8 mouse cellular contexts compared by ENCODE assay signal in genomic region chr6:4505158-4505997, GRCm38 (mm10). TPM values are rescaled to one million over a fixed set of nuclear protein-coding genes. Genes with fewer than 3 reads are reported as not detected.
DNase-seq lines count a peak whose midpoint lies in the region; ATAC-seq and TF ChIP-seq lines count a peak whose summit lies in the region.

No protein-coding gene starts in this region.

- no peaks in the 10 kb centered on the region; the same call in 1 of the 2 replicates for H3K27me3 ChIP-seq in cerebellum, adult 2 months (ENCODE audit: control insufficient read depth, insufficient read depth, low read length)
- peaks cover 6% of the 10 kb centered on the region; the same call in 1 of the 2 replicates for H3K27me3 ChIP-seq in forebrain, embryonic 11.5 days (ENCODE audit: control insufficient read depth, insufficient read depth, low read length)

- no peaks in the 10 kb centered on the region for H3K9me3 ChIP-seq in forebrain, embryonic 11.5 days (ENCODE audit: control insufficient read depth, low read length)

- TF ChIP-seq CTCF in cerebellum, adult 2 months (IDR thresholded peaks at IDR 0.05; ENCODE audit: borderline replicate concordance, insufficient read depth, low read depth, low read length) = no peak

- H3K27ac ChIP-seq in cerebellum, adult 2 months (ENCODE audit: insufficient read depth, low read length) = no peak overlapping the region
- H3K27ac ChIP-seq in forebrain, embryonic 11.5 days (ENCODE audit: low read depth, low read length) = no peak overlapping the region

- peak; percentile 81 for ATAC-seq in forebrain, embryonic 11.5 days (replicated peaks; ENCODE audit: low FRiP score)
- no peak for ATAC-seq in erythroblast, adult 5-6 weeks (replicated peaks; ENCODE audit: low FRiP score, poor library complexity, severe bottlenecking)

- peak overlapping the region; percentile 7 for H3K4me3 ChIP-seq in cerebellum, adult 2 months (replicated peaks; ENCODE audit: insufficient read depth, low read depth, low read length)
- H3K4me3 ChIP-seq in forebrain, embryonic 11.5 days (ENCODE audit: low read depth, low read length) = peak overlapping the region; percentile 37

- H3K4me1 ChIP-seq in cerebellum, adult 2 months (ENCODE audit: control insufficient read depth, insufficient read depth, low read length) = no peaks in the 10 kb centered on the region
- H3K4me1 ChIP-seq in forebrain, embryonic 11.5 days (replicated peaks; ENCODE audit: control insufficient read depth, insufficient read depth, low read length) = no peaks in the 10 kb centered on the region

- H3K9ac ChIP-seq in forebrain, embryonic 11.5 days (ENCODE audit: low read length) = peak overlapping the region; percentile 48; the same call in 1 of the 2 replicates

- 2% methylated on average over 31 of the region's 31 CpGs for WGBS in cerebellum, adult 2 months
- under 1% methylated on average over 31 of the region's 31 CpGs for WGBS in forebrain, embryonic 11.5 days

- H3K4me2 ChIP-seq in forebrain, embryonic 11.5 days (ENCODE audit: low read depth, low read length, severe bottlenecking) = peak overlapping the region; percentile 73

- TF ChIP-seq POLR2A in cerebellum, adult 2 months (IDR thresholded peaks at IDR 0.05; ENCODE audit: borderline replicate concordance, insufficient read depth, low read length) = no peak

- H3K36me3 ChIP-seq in forebrain, embryonic 11.5 days (ENCODE audit: control insufficient read depth, insufficient read depth, low read length) = no peaks in the 10 kb centered on the region

- intact Hi-C loops in heart, postnatal 10 days (cut with DNase I) = loop anchor here (10.0 kb wide), 1 partner anchor 591 kb away; no protein-coding TSS in a partner anchor

- DNase-seq in cerebellum, adult 2 months = peak in 1 of 2 experiments; percentile 4
- DNase-seq in cerebellum, adult 8-10 months = no peak
- DNase-seq in forebrain, embryonic 11.5 days (ENCODE audit: low spot score) = peak; percentile 74
- peak; percentile 79 to 80 for DNase-seq in heart, postnatal 10 days
- DNase-seq in kidney, postnatal 36 days = peak; percentile 47 to 55
- peak; percentile 81 for DNase-seq in mesoderm, embryonic 11.5 days (ENCODE audit: low read depth, low spot score)
- peak; percentile 38 for DNase-seq in urinary bladder, adult 2 months (ENCODE audit: low spot score)

RNA-seq across cellular contexts. Expression of gene Col1a2, which starts 0.8 kb away (rescaled TPM):
- polyA plus RNA-seq in cerebellum, adult 2 months (2012; rRNA removed) = 9.0 and 11.6 TPM in 2 replicates
- 140 and 149 TPM in 2 replicates for polyA plus RNA-seq in forebrain, embryonic 11.5 days (2014; fragmentation: Nextera tagmentation; extraction: Ambion mirVana)
- total RNA-seq in heart, postnatal 10 days (2021) = 100 to 1,000 TPM; 594 to 659 TPM
- polyA plus RNA-seq in urinary bladder, adult 2 months (2012; rRNA removed) = 1,014 and 1,293 TPM in 2 replicates
- total RNA-seq in erythroblast, adult 5-6 weeks (2015; ENCODE audit: low replicate concordance) = 0.19 and 0.84 TPM in 2 replicates
- total RNA-seq in erythroblast, adult 5-6 weeks (2017; ENCODE audit: low replicate concordance) = 0.51 and 0.70 TPM in 2 replicates

Comparison
In these comparisons a context has a peak if more than half of its experiments do, and no peak if none do; other contexts are left out.
1. RNA of gene Col1a2, which starts 0.8 kb away (polyA plus RNA-seq): 1,014 to 1,293 TPM in urinary bladder, adult 2 months and 140 to 149 TPM in forebrain, embryonic 11.5 days; 9.0 to 11.6 TPM in cerebellum, adult 2 months; every median in the first group is over 10 times any median in the second.